Mouse (Mus musculus): ENCODE results near the gene Cntnap5a.
"Not testable (repeated sequence)": the region's sequence is repeated elsewhere in the genome, so short reads cannot be mapped to it uniquely, and the experiment has no call there.

The Cntnap5a gene

DNA sequence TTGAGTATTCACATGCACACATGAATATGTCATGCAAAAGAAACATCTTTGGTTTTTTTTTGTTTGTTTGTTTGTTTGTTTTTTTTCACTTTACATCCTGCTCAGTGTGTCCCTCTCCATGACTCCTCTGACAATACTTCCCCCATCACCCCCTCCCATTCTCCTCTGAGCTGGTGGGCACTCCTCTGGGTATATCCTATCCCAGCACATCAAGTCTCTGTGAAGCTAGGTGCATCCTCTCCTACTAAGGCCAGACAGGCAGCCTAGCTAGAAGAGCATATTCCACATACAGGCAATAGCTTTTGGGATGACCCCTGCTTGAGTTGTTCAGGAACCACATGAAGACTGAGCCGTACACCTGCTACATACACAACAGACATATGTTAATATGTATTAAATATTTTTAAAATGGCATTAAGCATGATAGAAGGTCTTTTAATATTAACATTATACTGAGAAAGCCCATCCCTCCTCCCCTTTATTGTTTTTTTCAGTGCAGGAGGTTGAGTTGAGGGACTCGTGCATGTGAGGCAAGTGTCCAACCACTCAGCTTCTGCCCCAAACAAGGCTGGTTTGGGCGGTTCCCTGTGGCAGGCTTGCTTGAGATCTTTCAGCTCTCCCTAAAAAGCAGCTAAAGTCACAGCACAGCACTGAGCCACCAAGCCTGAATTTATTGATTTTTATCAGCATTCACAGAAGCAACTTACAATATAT is 422.6 kb downstream of the Cntnap5a start:
- DNase-seq = no peak

DNA sequence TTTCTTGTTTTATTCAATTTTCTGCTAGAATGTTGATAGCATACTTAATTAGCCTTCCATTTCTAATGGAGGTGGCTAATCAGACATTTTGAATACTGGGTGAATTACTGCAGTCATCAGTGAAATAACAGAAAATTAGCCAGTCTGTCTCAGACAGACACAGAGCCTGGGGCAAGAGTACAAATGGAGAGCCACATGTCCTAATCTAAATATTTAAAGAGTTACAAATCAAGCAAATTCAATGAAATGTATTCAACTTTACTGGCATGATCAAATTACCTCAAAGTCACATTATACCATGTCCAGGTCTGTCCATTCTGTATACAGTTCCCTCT is 423.1 kb downstream of the Cntnap5a start:
- no peak for DNase-seq

DNA sequence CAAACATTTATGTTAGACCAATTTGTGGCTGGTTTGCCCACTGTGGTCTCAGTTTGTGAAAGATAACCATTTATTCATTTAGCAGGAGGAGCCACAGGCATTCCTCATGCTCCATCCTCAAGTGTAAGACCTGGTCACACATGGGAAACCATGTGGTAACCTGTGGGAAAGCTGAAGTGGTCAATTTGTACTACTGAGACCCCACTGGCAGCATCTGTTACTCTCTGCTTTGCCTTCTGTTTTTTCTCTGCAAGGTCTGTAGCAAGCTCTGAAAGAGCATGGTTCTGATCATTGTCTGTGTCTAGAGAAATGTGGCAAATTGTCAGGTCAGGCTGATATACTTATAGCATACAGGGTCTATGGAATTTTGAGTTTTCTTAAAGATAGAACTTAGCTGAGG is 423.8 kb downstream of the Cntnap5a start:
- DNase-seq = no peak

- no peak for DNase-seq
These were observed 441.2 kb downstream of the Cntnap5a start for GRCm38 (mm10) chr1:116125767-116126166.

GRCm38 (mm10) chr1:116127085-116127484 is 442.5 kb downstream of the Cntnap5a start:
- DNase-seq = no peak

GRCm38 (mm10) chr1:116128450-116129246 is 444.1 kb downstream of the Cntnap5a start:
- DNase-seq = no peak

GRCm38 (mm10) chr1:116132471-116132870 is 447.9 kb downstream of the Cntnap5a start:
- DNase-seq = peak; percentile 39

DNA sequence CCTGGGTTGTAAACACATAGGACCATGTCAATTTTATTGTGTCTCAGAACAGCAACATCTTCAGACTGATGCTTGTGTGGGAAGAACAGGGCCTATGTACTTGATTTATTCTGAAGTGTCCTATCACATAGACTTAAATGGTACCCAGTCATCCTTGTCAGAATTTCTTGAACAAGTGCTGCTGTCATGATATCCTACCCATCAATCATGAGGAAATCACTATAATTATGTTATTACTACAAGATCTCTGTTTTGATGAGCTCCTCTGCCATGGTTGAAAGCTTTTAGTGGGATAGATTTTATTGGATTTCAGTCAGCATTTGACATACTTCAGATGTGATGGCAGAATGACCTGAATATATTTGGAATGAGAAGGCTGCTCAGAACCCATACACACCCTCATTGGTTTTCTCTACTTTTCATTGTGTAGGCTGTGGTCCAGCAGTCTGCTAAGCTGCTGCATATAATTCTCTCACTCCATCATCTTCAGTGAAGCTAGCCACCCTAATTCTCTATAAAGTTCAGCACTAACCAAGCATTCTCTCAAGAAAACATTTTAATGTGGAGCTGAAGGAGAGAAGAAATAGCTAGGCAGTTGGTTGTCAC is 465.3 kb downstream of the Cntnap5a start:
- DNase-seq = no peak

GRCm38 (mm10) chr1:116184471-116184870 is 499.9 kb downstream of the Cntnap5a start:
- no peak for DNase-seq

DNA sequence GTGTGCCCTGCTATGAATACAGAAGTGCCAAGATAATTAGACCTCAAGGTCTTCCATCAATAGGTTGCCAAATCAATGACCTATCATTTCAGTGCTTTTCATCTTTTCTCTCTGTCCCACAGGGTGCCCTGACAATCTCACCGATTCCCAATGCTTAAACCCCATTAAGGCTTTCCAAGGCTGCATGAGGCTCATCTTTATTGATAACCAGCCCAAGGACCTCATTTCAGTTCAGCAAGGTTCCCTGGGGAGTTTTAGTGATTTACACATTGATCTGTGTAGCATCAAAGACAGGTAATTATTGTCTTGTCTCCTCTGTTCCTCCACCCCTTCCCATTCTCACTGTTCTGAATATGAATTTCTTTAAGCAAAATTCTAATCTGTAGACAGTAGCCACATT is 503.6 kb downstream of the Cntnap5a start:
- not testable (repeated sequence) for DNase-seq

DNA sequence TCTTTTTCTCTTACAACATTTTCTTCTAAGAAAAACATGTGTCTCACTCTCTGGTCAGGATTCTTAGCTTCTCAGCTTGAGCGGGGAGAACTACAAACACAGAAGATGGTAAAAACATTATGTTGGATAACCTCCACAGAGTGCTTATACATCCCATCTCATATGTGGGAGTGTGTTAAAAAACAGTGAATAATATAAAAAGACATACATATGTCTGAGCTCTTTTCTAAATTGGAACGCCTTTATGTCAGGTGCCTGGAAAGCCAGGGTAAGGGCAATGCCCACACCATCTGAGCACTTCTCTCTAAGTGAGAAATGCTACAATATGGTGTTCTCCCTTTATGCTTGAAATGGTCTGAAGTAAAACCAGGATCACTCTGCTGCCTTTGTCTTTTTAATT is 507.7 kb downstream of the Cntnap5a start:
- DNase-seq = no peak

- DNase-seq = no peak
These were observed 532.3 kb downstream of the Cntnap5a start for GRCm38 (mm10) chr1:116216883-116217282.

- DNase-seq = no peak
These were observed 556.0 kb downstream of the Cntnap5a start for GRCm38 (mm10) chr1:116240538-116240937.

- no peak for DNase-seq
These were observed 559.3 kb downstream of the Cntnap5a start for GRCm38 (mm10) chr1:116243856-116244255.

- no peak for DNase-seq
These were observed 596.6 kb downstream of the Cntnap5a start for GRCm38 (mm10) chr1:116281144-116281543.

- no peak for DNase-seq
These were observed 599.4 kb downstream of the Cntnap5a start for GRCm38 (mm10) chr1:116283968-116284367.

DNA sequence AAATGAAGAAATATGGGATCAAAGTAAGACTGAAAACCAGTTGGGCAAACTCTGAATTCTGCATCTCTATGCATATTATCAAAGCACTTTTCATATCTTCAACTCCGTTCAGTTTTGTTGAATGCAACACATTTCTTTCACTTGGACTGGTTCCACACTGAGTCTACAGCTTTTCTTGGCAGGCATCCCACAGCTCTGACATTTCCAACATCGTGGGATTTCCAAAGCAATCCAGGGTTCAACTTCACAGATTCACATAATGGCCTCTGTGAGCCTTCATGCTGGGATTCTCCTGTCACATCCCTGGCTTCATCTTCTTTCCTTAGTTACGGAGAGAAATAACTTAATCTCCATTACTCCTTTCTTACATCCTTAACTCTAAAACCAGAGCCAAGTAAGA is 622.0 kb downstream of the Cntnap5a start:
- DNase-seq = peak; percentile 13

GRCm38 (mm10) chr1:116311512-116311911 is 627.0 kb downstream of the Cntnap5a start:
- no peak for DNase-seq

GRCm38 (mm10) chr1:116313269-116313668 is 628.7 kb downstream of the Cntnap5a start:
- no peak for DNase-seq

GRCm38 (mm10) chr1:116324505-116324904 is 639.9 kb downstream of the Cntnap5a start:
- no peak for DNase-seq

- DNase-seq = no peak
These were observed 669.1 kb downstream of the Cntnap5a start for GRCm38 (mm10) chr1:116353669-116354068.

DNA sequence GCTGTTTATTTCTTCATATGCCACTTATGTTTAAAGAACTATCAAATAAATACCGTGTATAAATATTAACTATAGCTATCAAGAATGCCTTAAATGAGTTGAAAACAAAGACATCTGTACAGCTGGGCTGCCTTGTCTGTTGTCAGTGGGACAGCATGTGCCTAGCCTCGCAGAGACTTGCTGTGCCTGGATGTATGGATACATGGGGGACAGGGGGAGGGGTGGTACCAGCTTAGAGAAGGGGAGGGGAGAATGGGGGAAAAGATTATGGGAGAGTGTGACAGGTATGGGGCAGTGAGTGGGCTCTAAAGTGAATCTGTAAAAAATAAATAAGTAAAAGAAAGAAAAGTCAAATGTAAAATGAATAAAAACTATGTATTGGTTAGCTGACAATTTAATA is 681.0 kb downstream of the Cntnap5a start:
- DNase-seq = no peak

GRCm38 (mm10) chr1:116366171-116366570 is 681.6 kb downstream of the Cntnap5a start:
- no peak for DNase-seq

- no peak for DNase-seq
These were observed 682.2 kb downstream of the Cntnap5a start for GRCm38 (mm10) chr1:116366806-116367205.
